23 mouse cellular contexts compared by ENCODE assay signal in the genomic region with DNA sequence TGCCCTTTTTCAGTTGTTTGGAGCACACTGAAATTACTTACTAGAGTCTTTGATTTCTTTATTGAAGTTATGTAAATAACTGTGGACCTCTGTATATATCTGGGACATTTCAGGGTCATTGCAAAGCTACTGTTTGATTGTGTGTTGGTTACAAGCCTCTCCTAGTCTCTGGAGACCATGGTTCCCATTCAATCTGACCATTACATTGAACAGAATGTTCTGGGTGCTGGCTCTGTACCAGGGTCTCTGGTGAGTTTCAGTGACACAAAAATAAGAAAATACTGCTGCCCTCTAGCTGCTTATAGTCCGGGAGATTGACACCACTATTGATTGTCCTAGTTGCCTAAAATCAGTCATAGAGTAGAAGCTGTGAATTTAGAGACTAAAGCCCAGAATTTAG.
DNase-seq lines count a peak whose midpoint lies in the region; ATAC-seq and TF ChIP-seq lines count a peak whose summit lies in the region.
"Had no signal": no experiment of that assay in that cellular context is flagged by ENCODE, and none has a peak within 500 bp of the region (broad histone marks: within the 10 kb centered on the region; RNA-seq: fewer than 3 reads in every experiment).

No protein-coding gene starts in this region.

- 0 out of 2 replicates have a peak overlapping the region, but pooled peaks have one; percentile 20 for H3K27ac ChIP-seq in gastrocnemius, adult 2 months
- H3K27ac ChIP-seq in intestine, embryonic 16.5 days (ENCODE audit: low read length) = no peak overlapping the region
- H3K27ac ChIP-seq in intestine, postnatal 0 days (ENCODE audit: low read depth, low read length) = no peak overlapping the region
- H3K27ac ChIP-seq: embryonic facial prominence, embryonic 15.5 days; forebrain, embryonic 15.5 days; heart, embryonic 15.5 days; hindbrain, postnatal 0 days; limb, embryonic 13.5 days; liver, embryonic 15.5 days; neural tube, embryonic 15.5 days had no signal

- no peaks in the 10 kb centered on the region for H3K27me3 ChIP-seq in intestine, embryonic 16.5 days (replicated peaks; ENCODE audit: control insufficient read depth, insufficient read depth, low read length)
- H3K27me3 ChIP-seq in intestine, postnatal 0 days (replicated peaks; ENCODE audit: control insufficient read depth, insufficient read depth, low read length) = no peaks in the 10 kb centered on the region
- no peaks in the 10 kb centered on the region for H3K27me3 ChIP-seq in myocyte (ENCODE audit: control insufficient read depth, insufficient read depth, insufficient read length)
- H3K27me3 ChIP-seq: CH12.LX; embryonic facial prominence, embryonic 15.5 days; forebrain, embryonic 15.5 days; heart, embryonic 15.5 days; limb, embryonic 13.5 days; liver, embryonic 15.5 days; neural tube, embryonic 15.5 days had no signal

- no peak for DNase-seq in gastrocnemius, adult 2 months
- DNase-seq in gastrocnemius, postnatal 10 days = no peak
- peak; percentile 10 for DNase-seq in lung, postnatal 14 days
- DNase-seq in lung, postnatal 10 days = no peak
- no peak for DNase-seq in right cerebral cortex, adult 18-20 months
- DNase-seq: adrenal gland, postnatal 25 days; B cell, adult 2 months; cerebellum, adult 9-11 months; kidney, adult 11 months; kidney, postnatal 4 days had no signal

- peak; percentile 8; the same call in 1 of the 2 replicates for TF ChIP-seq CTCF in gastrocnemius, adult 2 months (IDR thresholded peaks at IDR 0.05)
- TF ChIP-seq CTCF in intestine, postnatal 0 days (IDR thresholded peaks at IDR 0.05; ENCODE audit: low read depth) = no peak

- no peak overlapping the region for H3K4me2 ChIP-seq in intestine, embryonic 16.5 days (ENCODE audit: low read depth, low read length)
- no peak overlapping the region for H3K4me2 ChIP-seq in intestine, postnatal 0 days (replicated peaks; ENCODE audit: low read depth)
- peak overlapping the region; percentile 72 for H3K4me2 ChIP-seq in myocyte (ENCODE audit: low read depth)
- H3K4me2 ChIP-seq: embryonic facial prominence, embryonic 15.5 days; forebrain, embryonic 15.5 days; heart, embryonic 15.5 days; limb, embryonic 13.5 days; liver, embryonic 15.5 days; midbrain, embryonic 11.5 days; neural tube, embryonic 15.5 days had no signal

- H3K9ac ChIP-seq in intestine, embryonic 16.5 days (ENCODE audit: low read depth, low read length) = no peak overlapping the region
- H3K9ac ChIP-seq in intestine, postnatal 0 days (ENCODE audit: low read depth, low read length) = no peak overlapping the region
- H3K9ac ChIP-seq: embryonic facial prominence, embryonic 15.5 days; forebrain, embryonic 15.5 days; heart, embryonic 15.5 days; limb, embryonic 13.5 days; liver, embryonic 15.5 days; neural tube, embryonic 15.5 days had no signal

- no peak overlapping the region for H3K4me3 ChIP-seq in gastrocnemius, adult 2 months
- H3K4me3 ChIP-seq in intestine, embryonic 16.5 days (ENCODE audit: low read length) = no peak overlapping the region
- no peak overlapping the region for H3K4me3 ChIP-seq in intestine, postnatal 0 days (ENCODE audit: low read depth, low read length)
- H3K4me3 ChIP-seq in myocyte = no peak overlapping the region
- H3K4me3 ChIP-seq: embryonic facial prominence, embryonic 15.5 days; forebrain, embryonic 15.5 days; heart, embryonic 15.5 days; limb, embryonic 13.5 days; liver, embryonic 15.5 days; neural tube, embryonic 15.5 days had no signal

- intact Hi-C loops in gastrocnemius, adult 2 months (cut with DNase I) = no loop called here

- no peak for TF ChIP-seq POLR2A in myocyte (IDR thresholded peaks at IDR 0.05; ENCODE audit: insufficient read length, low read depth)

- H3K4me1 ChIP-seq in intestine, embryonic 16.5 days (ENCODE audit: control insufficient read depth, insufficient read depth, low read length) = no peaks in the 10 kb centered on the region
- H3K4me1 ChIP-seq in intestine, postnatal 0 days (replicated peaks; ENCODE audit: control insufficient read depth, insufficient read depth, low read length) = no peaks in the 10 kb centered on the region
- H3K4me1 ChIP-seq: embryonic facial prominence, embryonic 15.5 days; forebrain, embryonic 15.5 days; heart, embryonic 15.5 days; limb, embryonic 13.5 days; liver, embryonic 15.5 days; neural tube, embryonic 15.5 days had no signal

- no peaks in the 10 kb centered on the region for H3K36me3 ChIP-seq in intestine, embryonic 16.5 days (ENCODE audit: control insufficient read depth, insufficient read depth, low read length)
- no peaks in the 10 kb centered on the region for H3K36me3 ChIP-seq in intestine, postnatal 0 days (ENCODE audit: control insufficient read depth, insufficient read depth)
- no peaks in the 10 kb centered on the region for H3K36me3 ChIP-seq in myocyte (ENCODE audit: control insufficient read depth, insufficient read depth)
- H3K36me3 ChIP-seq: embryonic facial prominence, embryonic 15.5 days; forebrain, embryonic 15.5 days; heart, embryonic 15.5 days; limb, embryonic 13.5 days; liver, embryonic 15.5 days; neural tube, embryonic 15.5 days had no signal

- peak; percentile 36; the same call in 1 of the 2 replicates for ATAC-seq in intestine, embryonic 16.5 days
- no peak for ATAC-seq in intestine, postnatal 0 days
- ATAC-seq: forebrain, embryonic 15.5 days; hindbrain, postnatal 0 days had no signal

- no peak overlapping the region for H3ac ChIP-seq in myocyte (ENCODE audit: control insufficient read depth, insufficient read length)

- no peaks in the 10 kb centered on the region for H3K79me2 ChIP-seq in myocyte (ENCODE audit: control insufficient read depth, insufficient read depth)

- 60% methylated on average over 1 of the region's 1 CpGs for WGBS in intestine, embryonic 16.5 days
- 68% methylated on average over 1 of the region's 1 CpGs for WGBS in intestine, postnatal 0 days

- no peaks in the 10 kb centered on the region for H3K9me3 ChIP-seq in intestine, embryonic 16.5 days (ENCODE audit: control insufficient read depth, low read length)
- H3K9me3 ChIP-seq in intestine, postnatal 0 days (ENCODE audit: control insufficient read depth) = no peaks in the 10 kb centered on the region
- H3K9me3 ChIP-seq: embryonic facial prominence, embryonic 15.5 days; forebrain, embryonic 15.5 days; G1E; heart, embryonic 15.5 days; limb, embryonic 13.5 days; liver, embryonic 15.5 days; neural tube, embryonic 15.5 days had no signal

TF ChIP-seq in myocyte, 11 proteins besides CTCF, POLR2A, EP300 and RAD21:
- TF ChIP-seq REST (IDR thresholded peaks at IDR 0.05; ENCODE audit: insufficient read depth, insufficient read length) = no peak
- TF ChIP-seq E2F4 (IDR thresholded peaks at IDR 0.05; ENCODE audit: insufficient read depth) = no peak
- no peak for TF ChIP-seq TCF3 (IDR thresholded peaks at IDR 0.05; ENCODE audit: insufficient read length, low read depth)
- no peak for TF ChIP-seq TCF12 (IDR thresholded peaks at IDR 0.05; ENCODE audit: insufficient read depth, poor library complexity, severe bottlenecking)
